Mouse (Mus musculus) central nervous system, embryonic 18 days (tissue): ENCODE measurements around the gene Gabbr1. TPM values are rescaled to one million over a fixed set of nuclear protein-coding genes. Genes with fewer than 3 reads are reported as not detected.

Experiments used
- polyA plus RNA-seq: library from polyadenylated mRNA; depleted of rRNA; stranded (reverse); fragments of >200 nt; gene quantifications from 2 replicates; pipeline ENCODE4 v1.2.3, GENCODE M21; 2012; rRNA removed

Gabbr1 gene
- polyA plus RNA-seq = 279 and 285 TPM in 2 replicates

GRCm38 (mm10) chr17:37045611-37046311 is at the start of gene Gabbr1:
Gene Gabbr1, plus strand, starts transcription at chr17:37045966.

DNA sequence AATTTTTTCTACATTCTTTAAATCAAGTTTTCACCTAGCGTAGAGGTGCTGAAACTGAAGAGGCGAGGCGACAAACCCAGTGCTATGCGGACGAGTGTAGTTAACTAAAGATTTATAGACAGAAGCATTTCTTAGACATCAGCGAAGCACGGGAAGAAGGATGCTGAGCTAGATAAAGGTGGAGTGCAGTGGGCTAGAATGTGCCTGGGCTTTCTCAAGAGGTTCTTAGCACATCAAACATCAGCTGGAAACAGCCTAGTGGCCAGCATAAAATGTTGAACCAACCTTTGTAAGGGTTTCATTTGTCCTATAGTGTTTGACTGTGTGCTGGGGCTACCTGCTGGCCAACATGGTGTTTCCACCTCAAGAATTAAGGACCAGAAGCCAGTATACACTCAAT is 44.9 kb upstream of the Gabbr1 start, which contains the start of gene Zfp57:
Zfp57 (plus strand) TSS at position 301 of the 400 bp plus-strand sequence.

GRCm38 (mm10) chr17:37022628-37023576 is 22.9 kb upstream of the Gabbr1 start, which contains the start of gene Mog:
Gene Mog, minus strand, starts transcription at chr17:37023398.

GRCm38 (mm10) chr17:37088399-37088798 is 42.6 kb downstream of the Gabbr1 start, which contains the start of gene Olfr90:
Gene Olfr90, minus strand, starts transcription at chr17:37088499.

GRCm38 (mm10) chr17:37098178-37098577 is 52.4 kb downstream of the Gabbr1 start, which contains the start of gene Olfr91:
Gene Olfr91, minus strand, starts transcription at chr17:37098278.

DNA sequence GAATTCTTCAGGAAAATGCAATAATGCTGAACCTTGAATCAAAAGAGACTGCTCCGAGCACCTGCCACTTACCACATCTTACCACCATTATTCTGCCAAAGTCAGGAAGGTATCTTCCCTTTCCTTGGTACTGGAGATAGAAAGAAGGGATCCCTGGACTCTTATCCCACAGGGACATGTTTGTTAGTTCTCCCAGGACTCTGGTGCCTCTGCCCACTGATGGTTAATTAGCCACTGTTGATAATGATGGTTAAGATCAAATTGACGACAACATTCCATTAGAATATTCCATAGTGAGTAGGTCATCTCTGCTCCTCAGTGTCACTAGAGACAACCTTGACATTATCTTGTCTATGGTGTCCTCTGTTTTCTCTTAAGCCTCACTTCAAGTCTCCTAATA is 74.2 kb downstream of the Gabbr1 start, which contains the start of gene Olfr92:
Olfr92 (minus strand) TSS at position 101 of the 400 bp plus-strand sequence.

Other genes with a start within 250 kb of the Gabbr1 start
- gene H2-M10.6, start 233.8 kb upstream of the Gabbr1 start, polyA plus RNA-seq = not detected in 2 replicates
- gene Trim26, start 208.8 kb upstream of the Gabbr1 start, polyA plus RNA-seq = 27.3 and 28.2 TPM in 2 replicates
- gene Trim15, start 178.8 kb upstream of the Gabbr1 start, polyA plus RNA-seq = 0.43 and 3.0 TPM in 2 replicates
- gene Trim10, start 176.4 kb upstream of the Gabbr1 start, polyA plus RNA-seq = 0.05 TPM in 2 replicates
- gene Trim40, start 155.8 kb upstream of the Gabbr1 start, polyA plus RNA-seq = 0.15 and 0.21 TPM in 2 replicates
- not detected in 2 replicates for gene Trim31, start 147.8 kb upstream of the Gabbr1 start, polyA plus RNA-seq
- 1.5 and 2.0 TPM in 2 replicates for gene Rnf39, start 103.0 kb upstream of the Gabbr1 start, polyA plus RNA-seq
- gene Ppp1r11, start 94.2 kb upstream of the Gabbr1 start, polyA plus RNA-seq = 154 and 160 TPM in 2 replicates
- gene Znrd1, start 87.4 kb upstream of the Gabbr1 start, polyA plus RNA-seq = 42.6 and 42.9 TPM in 2 replicates
- 4.1 and 4.6 TPM in 2 replicates for gene Znrd1as, start 87.4 kb upstream of the Gabbr1 start, polyA plus RNA-seq
- 1.6 and 1.9 TPM in 2 replicates for gene 2410137M14Rik, start 64.7 kb upstream of the Gabbr1 start, polyA plus RNA-seq
- gene H2-M5, start 56.4 kb upstream of the Gabbr1 start, polyA plus RNA-seq = 13.8 and 14.5 TPM in 2 replicates
- 444 and 477 TPM in 2 replicates for gene Zfp57, start 44.8 kb upstream of the Gabbr1 start, polyA plus RNA-seq
- 0.08 and 0.11 TPM in 2 replicates for gene Mog, start 22.6 kb upstream of the Gabbr1 start, polyA plus RNA-seq
- gene Olfr90, start 42.5 kb downstream of the Gabbr1 start, polyA plus RNA-seq = not detected in 2 replicates
- gene Olfr91, start 52.3 kb downstream of the Gabbr1 start, polyA plus RNA-seq = not detected in 2 replicates
- gene Olfr92, start 74.1 kb downstream of the Gabbr1 start, polyA plus RNA-seq = not detected in 2 replicates
- gene Olfr93, start 115.5 kb downstream of the Gabbr1 start, polyA plus RNA-seq = not detected in 2 replicates
- gene Ubd, start 147.9 kb downstream of the Gabbr1 start, polyA plus RNA-seq = not detected in 2 replicates
- not detected in 2 replicates for gene Olfr94, start 155.0 kb downstream of the Gabbr1 start, polyA plus RNA-seq
- gene Olfr95, start 167.2 kb downstream of the Gabbr1 start, polyA plus RNA-seq = 0.03 and 0.04 TPM in 2 replicates
- not detected in 2 replicates for gene Olfr96, start 174.2 kb downstream of the Gabbr1 start, polyA plus RNA-seq
- not detected in 2 replicates for gene Olfr97, start 191.4 kb downstream of the Gabbr1 start, polyA plus RNA-seq
- not detected in 2 replicates for gene Olfr98, start 217.8 kb downstream of the Gabbr1 start, polyA plus RNA-seq
- gene H2-M3, start 224.3 kb downstream of the Gabbr1 start, polyA plus RNA-seq = 0.83 and 0.98 TPM in 2 replicates
- not detected in 2 replicates for gene Olfr99, start 237.5 kb downstream of the Gabbr1 start, polyA plus RNA-seq